Mouse (Mus musculus): ENCODE measurements at regions not wholly inside any gene's neighbourhood (a gene's known extent, or its start where the extent isn't known, plus 50 kb on each side); places are given as distances from the start of the nearest gene placed in this dataset.

- no peak for DNase-seq
Observed at GRCm38 (mm10) chr13:43724161-43724560, 60.4 kb upstream of the Cd83 start.

- DNase-seq: peak; percentile 46
Observed at GRCm38 (mm10) chr13:43725698-43726097, 58.9 kb upstream of the Cd83 start.

GRCm38 (mm10) chr13:43726895-43727341, 57.7 kb upstream of the Cd83 start:
- no peak for DNase-seq

- no peak for DNase-seq
Observed at GRCm38 (mm10) chr13:43729617-43730016, 55.0 kb upstream of the Cd83 start.

- no peak for DNase-seq
Observed at GRCm38 (mm10) chr13:43733061-43733460, 51.5 kb upstream of the Cd83 start.

- peak; percentile 71 for DNase-seq
Observed at GRCm38 (mm10) chr13:43734641-43735040, 49.9 kb upstream of the Cd83 start.
